Mouse (Mus musculus) adrenal gland, postnatal 10 days (tissue): Measurements from ENCODE around the gene Gramd4. TPM values are rescaled to one million over a fixed set of nuclear protein-coding genes. Genes with fewer than 3 reads are reported as not detected.

Experiments used
- DNase-seq: peaks from one replicate; pipeline ENCODE4 v3.0.0; 2021; ENCODE audit warnings: mixed read lengths
- total RNA-seq, 2 experiments: library from RNA; stranded (reverse); gene quantifications; 2 replicates each; pipeline ENCODE4 v1.2.3; 2021

The Gramd4 gene
- total RNA-seq, 2 experiments from 2014 or later: 13.9 to 22.1 TPM

- DNase-seq: no peak
These were observed 13.7 kb downstream of the Gramd4 start for GRCm38 (mm10) chr15:86071166-86071565.

- peak; percentile 53 for DNase-seq
These were observed 16.9 kb downstream of the Gramd4 start for GRCm38 (mm10) chr15:86074171-86074937.

DNA sequence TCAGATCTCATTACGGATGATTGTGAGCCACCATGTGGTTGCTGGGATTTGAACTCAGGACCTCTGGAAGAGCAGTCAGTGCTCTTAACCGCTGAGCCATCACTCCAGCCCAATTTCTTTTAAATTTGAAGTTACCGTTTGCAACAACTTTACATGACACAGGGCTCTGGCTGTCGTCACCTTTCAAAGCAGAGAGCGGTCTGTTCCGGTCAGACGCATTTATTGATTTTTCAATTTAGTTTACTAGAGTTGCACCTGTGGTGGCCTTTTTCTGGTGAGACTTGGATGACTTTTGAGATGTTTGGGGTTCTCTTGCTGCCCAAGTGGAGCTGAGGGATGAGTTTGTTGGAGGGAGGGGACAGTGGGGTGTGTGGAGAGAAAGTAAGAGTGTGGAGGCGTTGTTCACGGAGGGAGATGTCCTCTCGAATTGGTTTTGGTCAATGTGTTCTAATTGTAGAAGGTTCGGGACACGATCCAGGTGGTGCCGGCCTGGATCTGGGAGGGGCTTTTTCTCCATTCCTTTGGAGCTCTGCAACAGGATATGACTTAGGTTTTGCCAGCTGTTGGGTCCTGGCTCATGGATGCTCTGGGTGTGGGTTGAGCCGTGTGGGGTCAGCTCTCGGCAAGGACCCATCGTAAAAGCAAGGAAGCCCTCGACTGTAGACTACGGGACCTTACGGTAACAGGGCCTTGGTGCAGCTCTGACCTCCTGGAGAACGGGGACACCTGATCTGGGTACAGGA, 18.0 kb downstream of the Gramd4 start:
- DNase-seq: no peak

DNA sequence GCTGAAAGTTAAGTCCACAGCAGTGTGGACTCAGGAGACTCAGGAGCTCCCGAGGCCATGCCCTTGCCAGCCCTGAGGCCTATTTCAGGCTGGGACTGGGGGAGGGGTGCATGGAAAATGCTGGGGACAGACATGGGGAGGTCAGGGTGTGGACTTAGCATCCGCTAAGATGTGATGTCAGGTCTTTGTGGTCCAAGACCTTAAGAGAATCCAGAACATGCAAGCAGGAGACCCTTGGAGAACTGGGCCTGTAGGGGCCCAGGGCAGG, 18.5 kb downstream of the Gramd4 start:
- no peak for DNase-seq

DNA sequence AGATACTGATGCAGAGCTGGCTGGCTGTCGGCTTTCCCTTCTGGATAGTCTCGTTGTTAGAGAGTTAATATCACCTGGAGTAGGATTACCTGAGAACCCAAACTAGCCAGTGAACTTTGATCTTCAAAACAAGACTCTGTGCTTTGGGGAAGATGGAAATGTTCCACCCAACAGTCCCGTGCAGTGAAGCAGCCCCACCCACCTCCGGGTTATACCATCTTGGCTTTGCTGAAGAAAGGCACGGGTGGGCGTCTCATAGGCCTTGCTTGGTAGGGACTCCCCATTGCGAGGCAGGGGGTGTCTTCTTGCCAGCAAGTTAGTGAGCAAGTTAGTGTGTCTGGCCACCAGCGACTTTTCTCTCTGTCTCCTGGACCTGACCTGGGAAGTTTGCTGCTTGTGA, 18.9 kb downstream of the Gramd4 start:
- DNase-seq: no peak

- no peak for DNase-seq
These were observed 20.4 kb downstream of the Gramd4 start for GRCm38 (mm10) chr15:86077934-86078333.

- no peak for DNase-seq
These were observed 21.2 kb downstream of the Gramd4 start for GRCm38 (mm10) chr15:86078481-86079216.

DNA sequence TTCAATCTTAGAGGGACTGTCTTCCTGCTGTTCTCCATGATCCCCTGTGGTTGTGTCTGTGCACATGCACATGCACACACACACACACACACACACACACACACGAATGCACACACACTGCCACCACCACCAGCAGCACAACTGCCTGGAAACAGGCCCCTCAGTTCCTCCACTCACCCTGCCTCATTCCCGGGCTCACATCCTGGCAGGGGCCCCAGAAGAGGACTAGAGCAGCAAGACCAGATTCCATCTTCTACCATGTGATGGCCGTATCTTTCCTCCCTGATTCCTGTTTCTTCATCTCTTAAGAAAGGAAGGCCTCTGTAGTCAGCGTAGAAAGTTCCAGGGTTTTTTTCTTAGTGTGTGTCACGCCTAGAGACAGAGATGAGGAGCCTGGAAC, 22.0 kb downstream of the Gramd4 start:
- no peak for DNase-seq

- no peak for DNase-seq
These were observed 22.4 kb downstream of the Gramd4 start for GRCm38 (mm10) chr15:86079876-86080275.

DNA sequence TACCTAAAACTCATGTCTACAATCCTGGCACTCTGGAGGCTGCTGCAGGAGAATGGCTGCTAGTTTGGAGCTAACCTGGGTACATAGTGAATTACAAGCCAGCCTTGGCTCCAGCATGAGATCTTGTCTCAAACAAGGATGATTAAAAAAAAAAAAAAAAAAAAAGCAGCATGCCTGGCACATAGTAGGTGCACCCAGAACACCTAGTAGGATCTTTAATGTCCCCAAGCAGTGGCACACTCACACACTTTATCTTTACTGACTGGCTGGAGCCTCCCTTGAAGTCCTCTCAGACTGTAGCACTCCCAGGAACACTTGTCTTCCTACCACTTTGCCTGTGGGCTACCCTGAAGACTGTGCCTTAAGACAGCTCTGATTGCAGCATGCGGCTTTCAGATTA, 22.9 kb downstream of the Gramd4 start:
- no peak for DNase-seq

- no peak for DNase-seq
These were observed 24.2 kb downstream of the Gramd4 start for GRCm38 (mm10) chr15:86081654-86082053.

DNA sequence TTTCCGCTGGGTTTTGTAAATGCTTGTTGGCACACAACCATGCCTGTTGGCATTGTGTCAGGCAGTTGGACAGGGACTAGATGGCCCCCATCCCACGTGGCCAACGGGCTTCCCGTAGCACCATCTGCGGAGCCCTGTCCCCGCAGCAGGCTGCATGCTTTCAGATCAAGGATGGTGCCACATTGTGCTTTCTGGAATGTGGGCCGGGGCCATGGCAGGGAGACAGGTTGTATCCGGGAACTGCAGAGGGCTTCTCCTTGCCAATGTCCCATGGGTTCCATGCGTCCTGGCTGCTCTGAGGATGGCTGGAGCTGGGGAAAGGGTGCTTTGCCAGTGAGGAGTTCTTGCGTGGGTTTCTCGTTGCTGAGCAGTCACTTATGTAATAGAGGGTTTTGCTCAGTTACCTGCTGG, 25.1 kb downstream of the Gramd4 start:
- no peak for DNase-seq

DNA sequence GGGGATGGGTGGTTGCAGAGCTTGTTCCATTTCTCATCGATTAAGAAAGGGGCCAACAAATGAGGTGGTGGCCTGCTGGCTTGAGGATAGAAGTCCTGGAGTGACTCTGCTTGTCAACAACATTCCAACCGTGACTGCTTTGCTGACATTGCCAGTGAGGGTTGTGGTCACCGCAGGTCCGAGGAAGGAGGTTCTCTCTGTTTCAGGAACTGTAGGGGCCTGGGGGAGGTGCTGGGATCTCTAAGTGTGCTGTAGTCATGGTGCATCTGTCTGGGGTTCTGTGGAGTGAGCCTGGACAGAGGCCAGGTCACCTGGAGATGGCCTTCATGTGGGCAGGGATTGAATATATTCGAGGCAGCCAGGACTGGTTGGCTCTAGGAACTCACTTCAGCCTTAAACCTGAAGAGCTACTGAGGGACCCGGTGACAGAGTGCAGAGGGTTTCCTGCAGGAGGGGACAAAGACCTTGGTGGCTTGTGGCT, 25.8 kb downstream of the Gramd4 start:
- no peak for DNase-seq

DNA sequence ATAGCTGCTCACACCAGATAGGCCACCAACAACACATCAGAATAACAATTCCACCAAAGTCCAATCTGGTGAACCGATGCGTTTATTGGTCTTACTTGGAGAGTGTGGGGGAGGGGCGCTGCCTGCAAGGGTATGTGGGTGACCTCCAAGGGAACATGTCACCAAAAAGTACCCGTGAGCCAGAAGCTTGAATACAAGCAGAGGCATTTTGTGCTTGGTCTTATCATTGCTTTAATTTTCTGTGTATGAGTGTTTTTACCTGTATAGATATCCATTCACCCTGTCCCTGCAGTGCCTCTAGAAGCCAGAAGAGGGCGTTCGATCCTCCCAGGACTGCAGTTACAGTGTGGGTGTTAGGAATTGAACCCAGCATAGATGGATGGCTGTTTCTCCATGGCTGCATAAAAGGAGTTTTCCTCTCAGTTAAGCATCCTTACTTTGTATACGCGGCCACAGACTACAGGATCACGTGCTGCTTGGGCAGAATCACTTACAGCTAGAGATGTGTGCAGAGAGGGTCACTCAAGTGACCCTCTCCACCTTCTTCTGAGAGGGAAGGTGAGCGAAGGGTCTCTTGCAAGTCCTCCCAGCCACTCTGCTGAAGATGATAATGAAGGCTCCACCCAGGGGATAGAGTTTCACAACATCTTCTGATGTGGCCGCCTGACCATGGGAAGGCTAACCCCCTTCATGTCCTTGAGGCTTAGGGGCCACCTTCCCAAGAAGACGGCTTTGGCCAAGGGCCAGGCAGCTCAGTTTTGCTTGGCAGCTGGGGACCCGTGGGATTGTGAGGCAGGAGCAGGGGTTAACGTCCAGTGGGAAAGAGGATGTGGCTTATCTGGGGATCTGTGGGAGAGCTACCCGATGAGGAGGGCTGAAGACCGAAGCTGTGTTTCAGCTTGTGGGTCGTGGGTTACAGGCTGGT, 28.1 kb downstream of the Gramd4 start:
- DNase-seq: peak; percentile 83

- DNase-seq: peak; percentile 60
These were observed 28.8 kb downstream of the Gramd4 start for GRCm38 (mm10) chr15:86086291-86086706.

- no peak for DNase-seq
These were observed 30.2 kb downstream of the Gramd4 start for GRCm38 (mm10) chr15:86087591-86088149.

GRCm38 (mm10) chr15:86088266-86088790, 30.8 kb downstream of the Gramd4 start:
- no peak for DNase-seq

- DNase-seq: no peak
These were observed 31.7 kb downstream of the Gramd4 start for GRCm38 (mm10) chr15:86089091-86089744.

- DNase-seq: peak; percentile 76
These were observed 32.6 kb downstream of the Gramd4 start for GRCm38 (mm10) chr15:86089991-86090529.

GRCm38 (mm10) chr15:86090578-86090977, 33.1 kb downstream of the Gramd4 start:
- DNase-seq: no peak
